Mouse (Mus musculus): ENCODE measurements at regions not wholly inside any gene's neighbourhood (a gene's known extent, or its start where the extent isn't known, plus 50 kb on each side); places are given as distances from the start of the nearest gene placed in this dataset.
A peak's percentile ranks its signal among the peaks of the same experiment; 100 is the strongest.

GRCm38 (mm10) chr10:117953026-117953711 lies 107.3 kb upstream of the Rap1b start (continued):
- TF ChIP-seq MAZ (IDR thresholded peaks at IDR 0.05; ENCODE audit: low read depth, low read length) (no peak; the same call in 1 of the 2 replicates), MAFK (IDR thresholded peaks at IDR 0.05; ENCODE audit: insufficient replicate concordance, low read length) (0 out of 2 replicates have a peak, but pooled peaks have one; percentile 58), SMC3 (IDR thresholded peaks at IDR 0.05; ENCODE audit: low read depth, low read length) (peak; percentile 6; the same call in 1 of the 2 replicates)

DNA sequence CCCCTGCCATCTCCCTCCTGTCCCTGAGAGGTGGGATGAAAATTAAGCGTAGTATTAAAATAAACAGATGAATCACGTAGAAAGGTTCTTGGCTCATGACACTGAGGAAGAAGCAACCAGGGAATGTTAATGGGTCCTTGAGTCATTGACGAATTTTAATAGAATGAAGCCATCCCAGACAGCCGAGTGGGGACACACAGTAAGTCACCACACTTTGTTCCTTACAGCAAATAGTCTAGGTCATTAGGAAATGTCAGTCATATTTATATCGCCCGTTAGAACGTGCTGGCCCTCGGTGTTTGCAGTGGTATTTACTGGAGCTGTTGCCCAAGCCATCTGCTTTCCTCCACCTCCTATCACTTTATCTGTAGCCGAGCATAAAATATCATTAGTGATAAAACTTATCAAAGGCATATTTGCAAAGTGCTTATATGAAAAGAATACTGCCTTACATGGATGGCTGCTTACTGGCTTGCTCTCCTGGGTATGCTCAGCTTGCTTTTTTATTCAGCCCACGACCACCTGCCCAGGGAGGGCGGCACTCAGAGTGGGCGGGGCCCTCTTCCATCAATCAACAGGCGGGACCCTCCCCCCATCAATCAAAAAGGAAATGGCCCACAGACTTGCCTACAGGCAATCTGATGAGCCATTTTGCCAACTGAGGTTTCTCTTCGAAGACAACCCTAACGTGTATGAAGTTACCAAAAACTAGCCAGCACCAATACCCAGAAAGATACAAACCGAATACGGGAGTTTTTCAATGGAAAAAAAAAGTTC lies 110.5 kb upstream of the Rap1b start:
- dilution Hi-C loops (cut with MboI; ENCODE audit: extremely low pct_ligation_motif_present, extremely low pct_unique_long_range_greater_than_20kb, low sequenced_read_pairs), result no loop called here
- no peaks in the 10 kb centered on the region for H3K79me2 ChIP-seq (replicated peaks; ENCODE audit: control insufficient read depth, extremely low read depth, insufficient read depth, poor library complexity, severe bottlenecking)
- DNase-seq (ENCODE audit: extremely low read depth), result no peak
- TF ChIP-seq TBP (conservative IDR thresholded peaks at IDR 0.05; ENCODE audit: low read depth, low read length) (no peak), RCOR1 (conservative IDR thresholded peaks at IDR 0.05; ENCODE audit: low read depth, low read length) (no peak), ETS1 (conservative IDR thresholded peaks at IDR 0.05; ENCODE audit: low read depth, low read length) (no peak), RAD21 (IDR thresholded peaks at IDR 0.05; ENCODE audit: low read depth, low read length) (no peak), ZC3H11A (IDR thresholded peaks at IDR 0.05; ENCODE audit: low read depth, low read length) (no peak), USF1 (IDR thresholded peaks at IDR 0.05; ENCODE audit: low read depth, low read length) (no peak), CTCF (conservative IDR thresholded peaks at IDR 0.05 in 1 of 2, IDR thresholded peaks at IDR 0.05 in 1 of 2; ENCODE audit: low read depth in 2 of 2, low read length in 2 of 2) (no peak), KAT2A (IDR thresholded peaks at IDR 0.05; ENCODE audit: insufficient replicate concordance, low read length) (no peak), SIN3A (IDR thresholded peaks at IDR 0.05; ENCODE audit: low read length) (no peak), JUND (conservative IDR thresholded peaks at IDR 0.05; ENCODE audit: low read depth, low read length) (no peak), POLR2AphosphoS2 (IDR thresholded peaks at IDR 0.05; ENCODE audit: low read depth, low read length) (no peak), BHLHE40 (IDR thresholded peaks at IDR 0.05; ENCODE audit: low read depth, low read length) (no peak), MAX (IDR thresholded peaks at IDR 0.05; ENCODE audit: low read length) (no peak), POLR2A (IDR thresholded peaks at IDR 0.05; ENCODE audit: low read depth, low read length) (no peak), NELFE (IDR thresholded peaks at IDR 0.05; ENCODE audit: low read depth, low read length) (no peak)
- no peak overlapping the region for H3K27ac ChIP-seq (ENCODE audit: insufficient read depth, low read depth)
- no peak overlapping the region for H3K4me3 ChIP-seq (replicated peaks in 1 of 3; ENCODE audit: low read depth in 2 of 3, low read length in 2 of 3, poor library complexity in 1 of 3)
- no peaks in the 10 kb centered on the region for H3K9me3 ChIP-seq (replicated peaks; ENCODE audit: low read length)
- H3K4me1 ChIP-seq (ENCODE audit: control insufficient read depth in 1 of 2, insufficient read depth in 2 of 2), result peaks cover 15 to 44% of the 10 kb centered on the region in 2 experiments
- H3K27me3 ChIP-seq (replicated peaks), result no peaks in the 10 kb centered on the region
- H3K9ac ChIP-seq (ENCODE audit: insufficient read depth, low read depth), result no peak overlapping the region
- in situ Hi-C loops (cut with MboI; ENCODE audit: low pct_ligation_motif_present, low pct_unique_long_range_greater_than_20kb, low sequenced_read_pairs), result no loop called here
- no peaks in the 10 kb centered on the region for H3K36me3 ChIP-seq (replicated peaks in 1 of 2; ENCODE audit: control insufficient read depth in 1 of 2, insufficient read depth in 1 of 2, low read length in 1 of 2)
- H3K4me2 ChIP-seq (ENCODE audit: insufficient read depth, low read depth, poor library complexity, severe bottlenecking), result no peak overlapping the region

Measured in CH12.LX (cell line).